Mouse (Mus musculus): ENCODE data around the gene Eef1a1. TPM values are rescaled to one million over a fixed set of nuclear protein-coding genes. Genes with fewer than 3 reads are reported as not detected.

Gene Eef1a1
- total RNA-seq (2023): 2,596 and 2,621 TPM in 2 replicates

DNA sequence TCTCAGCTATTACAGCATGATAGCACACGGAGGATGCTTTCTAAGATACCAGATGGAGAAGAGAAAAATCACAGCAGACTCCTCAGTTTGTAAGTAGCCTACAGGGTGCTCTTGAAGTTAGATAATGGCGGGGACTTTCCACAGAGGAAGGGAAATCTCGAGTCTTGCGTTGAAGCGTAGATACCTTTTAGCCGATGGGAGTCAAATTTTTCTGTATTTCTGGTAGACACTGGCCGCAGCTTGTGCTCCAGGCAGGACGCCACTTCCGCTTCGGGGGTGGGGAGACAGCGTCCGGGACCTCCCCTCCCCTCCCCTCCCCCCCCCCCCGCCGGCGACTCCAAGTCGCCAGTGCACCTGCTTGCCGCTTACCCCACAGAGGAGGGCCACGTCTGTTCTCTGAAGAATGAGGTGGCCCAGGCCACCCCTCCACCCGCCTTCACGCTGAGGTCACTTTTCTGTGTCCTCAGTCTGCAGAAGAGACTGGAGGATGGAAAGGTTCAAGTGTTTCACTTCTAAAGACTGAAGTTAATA lies at the start of gene Eef1a1:
TSS of gene Eef1a1 (minus strand) at position 262 of the 531 bp plus-strand sequence.

DNA sequence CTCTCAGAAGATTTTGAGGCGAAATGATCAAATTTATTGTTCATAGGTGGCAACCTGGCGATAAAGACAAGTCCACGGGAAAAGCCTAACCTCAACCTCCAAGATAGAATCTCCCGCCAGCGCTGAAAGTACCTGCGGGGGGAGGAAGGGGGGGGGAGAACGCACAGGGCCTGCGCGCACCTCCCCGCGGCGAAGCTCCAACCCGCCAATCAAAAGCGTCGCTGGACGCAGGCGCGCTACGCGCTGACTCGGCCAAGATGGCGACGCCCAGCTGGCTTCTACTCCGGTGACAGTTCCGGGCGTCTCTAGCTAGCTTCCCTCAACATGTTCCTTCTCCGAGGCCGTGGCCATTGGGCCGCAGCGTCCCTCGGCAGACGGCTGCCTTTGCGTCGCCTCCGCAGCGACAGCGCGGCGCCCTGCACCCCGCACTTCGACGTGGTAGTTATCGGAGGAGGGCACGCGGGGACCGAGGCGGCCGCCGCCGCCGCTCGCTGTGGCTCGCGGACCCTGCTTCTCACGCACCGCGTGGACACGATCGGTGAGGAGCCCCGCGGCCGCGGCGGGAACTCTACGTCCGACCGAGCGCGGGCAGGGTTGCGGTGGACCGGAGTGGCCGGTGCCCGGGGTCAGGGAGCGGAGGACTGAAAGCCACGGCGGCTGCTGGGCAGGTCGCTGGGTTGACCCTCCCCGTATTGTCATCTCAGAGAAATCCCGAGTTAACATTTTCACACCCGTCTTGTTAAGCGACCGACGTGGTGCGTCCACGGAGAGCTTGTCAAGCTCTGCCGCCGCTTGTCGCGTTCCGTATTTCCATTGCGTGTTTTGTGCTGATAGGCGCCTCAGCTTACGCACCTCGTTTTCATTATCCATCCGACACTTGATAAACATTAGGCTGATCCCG lies 40.7 kb downstream of the Eef1a1 start, which contains the start of the genes Mto1 and Gm17324:
TSS of gene Mto1 (plus strand) at position 236 of the 901 bp plus-strand sequence.
TSS of gene Gm17324 (minus strand) at position 814 of the 901 bp plus-strand sequence.

DNA sequence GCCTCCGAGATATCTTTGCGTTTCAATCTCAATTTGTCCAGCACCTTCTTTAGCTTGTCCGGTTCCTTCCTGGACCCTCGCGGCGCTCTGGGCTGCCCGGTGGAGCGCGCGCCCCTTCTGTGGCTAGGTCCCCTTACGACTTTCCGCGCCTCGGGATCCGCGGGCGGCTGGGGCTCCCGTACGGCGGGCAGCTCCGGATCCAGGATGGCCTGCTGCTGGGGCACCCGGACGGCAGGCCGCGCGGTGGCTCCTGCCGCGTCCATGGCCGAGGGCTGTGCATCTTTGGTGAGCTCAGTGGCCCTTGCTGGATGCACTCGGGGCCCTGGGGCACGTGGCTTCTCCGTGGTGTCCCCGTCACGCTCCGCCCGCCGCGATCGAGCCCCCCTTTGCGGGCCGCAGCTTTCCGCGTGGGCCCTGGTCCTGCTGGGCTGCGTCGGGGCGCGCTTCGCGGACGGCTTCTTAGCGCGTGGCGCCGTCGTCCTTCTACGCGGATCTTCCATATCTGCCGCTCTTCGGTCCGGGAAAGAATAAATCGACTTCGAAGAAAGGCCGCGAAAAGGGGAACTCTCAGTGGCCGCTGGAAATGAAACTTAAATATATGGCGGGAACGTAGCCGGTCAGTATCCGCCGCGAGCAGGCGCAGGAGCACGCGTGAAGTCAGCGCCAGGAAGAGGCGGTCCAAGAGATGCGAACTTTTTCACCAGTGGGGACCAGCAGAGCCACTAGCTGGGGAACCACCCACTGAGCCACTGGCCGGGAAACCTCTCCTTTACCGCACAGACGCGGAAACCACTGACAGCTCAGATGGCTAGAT lies 46.2 kb downstream of the Eef1a1 start, which contains the start of gene Cgas:
TSS of gene Cgas (minus strand) at position 659 of the 814 bp plus-strand sequence.

Other genes with a start within 250 kb of the Eef1a1 start
- gene Gm3776, start 232.0 kb downstream of the Eef1a1 start, total RNA-seq (2023): not detected in 2 replicates
- not detected in 2 replicates for gene Gm10639, start 199.2 kb downstream of the Eef1a1 start, total RNA-seq (2023)
- not detected in 2 replicates for gene Omt2a, start 174.4 kb downstream of the Eef1a1 start, total RNA-seq (2023)
- not detected in 2 replicates for gene Omt2b, start 161.6 kb downstream of the Eef1a1 start, total RNA-seq (2023)
- gene Gsta2, start 133.4 kb downstream of the Eef1a1 start, total RNA-seq (2023): not detected in 2 replicates
- not detected in 2 replicates for gene Dppa5a, start 121.0 kb downstream of the Eef1a1 start, total RNA-seq (2023)
- gene Ooep, start 110.4 kb downstream of the Eef1a1 start, total RNA-seq (2023): not detected in 2 replicates
- not detected in 2 replicates for gene Ddx43, start 93.4 kb downstream of the Eef1a1 start, total RNA-seq (2023)
- gene Cgas, start 45.9 kb downstream of the Eef1a1 start, total RNA-seq (2023): 8.3 and 10.0 TPM in 2 replicates
- 10.1 and 11.8 TPM in 2 replicates for gene Mto1, start 40.9 kb downstream of the Eef1a1 start, total RNA-seq (2023)
- not detected in 2 replicates for gene Gm17324, start 40.4 kb downstream of the Eef1a1 start, total RNA-seq (2023)
- gene Slc17a5, start 98.9 kb upstream of the Eef1a1 start, total RNA-seq (2023): 5.6 and 8.7 TPM in 2 replicates
- 0.29 and 0.57 TPM in 2 replicates for gene Cd109, start 126.4 kb upstream of the Eef1a1 start, total RNA-seq (2023)